Mouse (Mus musculus): Measurements from ENCODE around the gene B3galt1. TPM values are rescaled to one million over a fixed set of nuclear protein-coding genes. Genes with fewer than 3 reads are reported as not detected.

B3galt1 gene
- polyA plus RNA-seq, 1 experiment, result 0.59 TPM

DNA sequence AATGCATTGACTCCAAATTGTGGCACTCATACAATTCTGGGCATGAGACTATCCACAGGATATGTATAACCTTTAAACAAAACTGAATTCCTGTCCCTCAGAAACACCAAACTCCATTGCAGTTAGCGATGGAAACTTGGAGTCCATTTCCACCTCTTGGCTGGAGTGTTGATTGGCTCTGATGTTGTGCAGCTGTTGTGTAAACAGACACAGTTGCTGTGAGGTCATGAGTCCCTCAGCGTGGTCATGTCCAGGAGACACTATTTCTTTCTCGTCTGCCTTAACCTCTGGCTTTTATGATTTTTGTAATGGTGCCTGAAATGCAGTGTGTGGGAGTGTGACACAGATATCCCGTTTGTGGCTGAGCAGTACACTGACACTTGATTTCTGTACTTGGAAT lies 262.0 kb downstream of the B3galt1 start:
- Histone ChIP-seq H3K27ac (replicated peaks; ENCODE audit: low read depth, low read length) (no peak overlapping the region), H3K4me1 (ENCODE audit: control insufficient read depth, insufficient read depth, insufficient read length, low read length) (no peaks in the 10 kb centered on the region), H3K4me3 (ENCODE audit: insufficient read depth, low read depth, low read length) (no peak overlapping the region)

- Histone ChIP-seq H3K27ac (replicated peaks; ENCODE audit: low read depth, low read length) (no peak overlapping the region), H3K4me1 (ENCODE audit: control insufficient read depth, insufficient read depth, insufficient read length, low read length) (no peaks in the 10 kb centered on the region), H3K4me3 (ENCODE audit: insufficient read depth, low read depth, low read length) (no peak overlapping the region)
Measured at GRCm38 (mm10) chr2:67829055-67829915, 263.6 kb downstream of the B3galt1 start.

DNA sequence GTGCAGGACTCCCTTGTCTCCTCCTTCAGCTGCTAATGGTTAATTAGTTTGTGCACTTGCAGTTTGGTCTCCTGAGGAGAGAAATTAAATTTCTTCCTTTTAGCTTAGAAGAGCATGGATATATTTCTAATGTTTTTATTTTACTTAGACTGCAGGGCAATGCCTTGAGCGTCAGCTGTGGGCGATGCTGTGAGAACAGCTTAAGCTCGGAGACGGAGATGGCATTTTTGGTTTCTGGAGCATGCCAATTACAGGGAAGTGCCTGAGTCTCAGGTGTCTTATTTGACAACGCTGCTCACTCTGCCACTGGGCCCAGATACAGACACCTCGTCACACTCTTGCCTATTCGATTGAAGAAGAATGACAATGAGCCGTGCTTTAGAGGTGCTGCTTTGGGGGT lies 282.1 kb downstream of the B3galt1 start:
- Histone ChIP-seq H3K4me1 (ENCODE audit: control insufficient read depth, insufficient read depth, insufficient read length, low read length) (no peaks in the 10 kb centered on the region), H3K4me3 (ENCODE audit: insufficient read depth, low read depth, low read length) (no peak overlapping the region), H3K27ac (replicated peaks; ENCODE audit: low read depth, low read length) (no peak overlapping the region)

GRCm38 (mm10) chr2:67850725-67851124 lies 285.1 kb downstream of the B3galt1 start:
- Histone ChIP-seq H3K4me1 (ENCODE audit: control insufficient read depth, insufficient read depth, insufficient read length, low read length) (no peaks in the 10 kb centered on the region), H3K27ac (replicated peaks; ENCODE audit: low read depth, low read length) (no peak overlapping the region), H3K4me3 (ENCODE audit: insufficient read depth, low read depth, low read length) (no peak overlapping the region)

GRCm38 (mm10) chr2:67858340-67858739 lies 292.7 kb downstream of the B3galt1 start:
- Histone ChIP-seq H3K27ac (replicated peaks; ENCODE audit: low read depth, low read length) (no peak overlapping the region), H3K4me3 (ENCODE audit: insufficient read depth, low read depth, low read length) (no peak overlapping the region), H3K4me1 (ENCODE audit: control insufficient read depth, insufficient read depth, insufficient read length, low read length) (no peaks in the 10 kb centered on the region)

- Histone ChIP-seq H3K4me1 (ENCODE audit: control insufficient read depth, insufficient read depth, insufficient read length, low read length) (no peaks in the 10 kb centered on the region), H3K27ac (replicated peaks; ENCODE audit: low read depth, low read length) (no peak overlapping the region), H3K4me3 (ENCODE audit: insufficient read depth, low read depth, low read length) (no peak overlapping the region)
Measured at GRCm38 (mm10) chr2:67859004-67859403, 293.3 kb downstream of the B3galt1 start.

DNA sequence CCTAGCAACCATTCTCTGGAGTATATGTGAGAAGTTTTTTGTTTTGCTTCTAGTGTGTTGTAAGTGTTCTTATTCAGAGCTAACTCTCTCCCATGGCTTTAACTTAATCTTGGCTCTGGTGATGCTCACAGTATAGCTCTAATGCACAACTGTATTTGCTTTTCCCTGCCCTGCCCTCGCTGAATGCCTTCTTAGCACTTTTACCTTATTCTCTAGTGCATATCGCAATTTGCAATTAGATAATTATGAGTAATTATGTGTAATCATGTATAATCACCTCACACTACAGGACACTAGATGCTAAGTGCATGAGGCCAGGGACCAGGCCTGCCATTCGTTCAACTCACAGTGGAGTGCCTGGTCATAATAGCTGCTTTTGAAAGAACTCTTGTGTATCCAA lies 307.7 kb downstream of the B3galt1 start:
- Histone ChIP-seq H3K4me1 (ENCODE audit: control insufficient read depth, insufficient read depth, insufficient read length, low read length) (no peaks in the 10 kb centered on the region), H3K4me3 (ENCODE audit: insufficient read depth, low read depth, low read length) (no peak overlapping the region), H3K27ac (replicated peaks; ENCODE audit: low read depth, low read length) (no peak overlapping the region)

- Histone ChIP-seq H3K4me1 (ENCODE audit: control insufficient read depth, insufficient read depth, insufficient read length, low read length) (no peaks in the 10 kb centered on the region), H3K4me3 (ENCODE audit: insufficient read depth, low read depth, low read length) (no peak overlapping the region), H3K27ac (replicated peaks; ENCODE audit: low read depth, low read length) (no peak overlapping the region)
Measured at GRCm38 (mm10) chr2:67879836-67880235, 314.2 kb downstream of the B3galt1 start.

- Histone ChIP-seq H3K4me3 (ENCODE audit: insufficient read depth, low read depth, low read length) (no peak overlapping the region), H3K27ac (replicated peaks; ENCODE audit: low read depth, low read length) (no peak overlapping the region), H3K4me1 (ENCODE audit: control insufficient read depth, insufficient read depth, insufficient read length, low read length) (no peaks in the 10 kb centered on the region)
Measured at GRCm38 (mm10) chr2:67881713-67882281, 316.1 kb downstream of the B3galt1 start.

GRCm38 (mm10) chr2:67897956-67898689 lies 332.5 kb downstream of the B3galt1 start:
- H3K4me1 ChIP-seq (ENCODE audit: control insufficient read depth, insufficient read depth, insufficient read length, low read length), result no peaks in the 10 kb centered on the region
- H3K27ac ChIP-seq (replicated peaks; ENCODE audit: low read depth, low read length), result 0 out of 2 replicates have a peak overlapping the region, but pooled peaks have one; percentile 38
- H3K4me3 ChIP-seq (ENCODE audit: insufficient read depth, low read depth, low read length), result no peak overlapping the region

DNA sequence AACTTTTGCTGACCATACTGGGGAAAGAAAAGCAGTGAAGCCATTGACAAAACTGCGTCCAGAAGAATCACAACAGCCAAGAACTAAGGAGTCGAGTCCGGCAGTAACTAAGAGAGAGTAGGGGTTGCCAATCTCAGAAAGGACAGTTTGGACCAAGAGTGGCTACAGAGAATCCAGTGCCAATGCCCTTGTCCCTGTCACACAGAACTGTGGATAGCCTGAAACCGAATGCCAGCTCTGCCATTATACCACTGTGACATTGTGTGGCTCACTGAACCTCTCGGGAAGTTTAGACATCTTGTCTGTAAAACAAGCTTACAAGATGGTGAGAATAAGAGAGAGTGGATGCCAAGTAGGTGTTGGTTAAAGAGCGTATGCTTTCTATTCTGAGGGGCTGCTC lies 335.9 kb downstream of the B3galt1 start:
- no peak overlapping the region for H3K27ac ChIP-seq (replicated peaks; ENCODE audit: low read depth, low read length)
- H3K4me1 ChIP-seq (ENCODE audit: control insufficient read depth, insufficient read depth, insufficient read length, low read length), result no peaks in the 10 kb centered on the region
- H3K4me3 ChIP-seq (ENCODE audit: insufficient read depth, low read depth, low read length), result no peak overlapping the region

DNA sequence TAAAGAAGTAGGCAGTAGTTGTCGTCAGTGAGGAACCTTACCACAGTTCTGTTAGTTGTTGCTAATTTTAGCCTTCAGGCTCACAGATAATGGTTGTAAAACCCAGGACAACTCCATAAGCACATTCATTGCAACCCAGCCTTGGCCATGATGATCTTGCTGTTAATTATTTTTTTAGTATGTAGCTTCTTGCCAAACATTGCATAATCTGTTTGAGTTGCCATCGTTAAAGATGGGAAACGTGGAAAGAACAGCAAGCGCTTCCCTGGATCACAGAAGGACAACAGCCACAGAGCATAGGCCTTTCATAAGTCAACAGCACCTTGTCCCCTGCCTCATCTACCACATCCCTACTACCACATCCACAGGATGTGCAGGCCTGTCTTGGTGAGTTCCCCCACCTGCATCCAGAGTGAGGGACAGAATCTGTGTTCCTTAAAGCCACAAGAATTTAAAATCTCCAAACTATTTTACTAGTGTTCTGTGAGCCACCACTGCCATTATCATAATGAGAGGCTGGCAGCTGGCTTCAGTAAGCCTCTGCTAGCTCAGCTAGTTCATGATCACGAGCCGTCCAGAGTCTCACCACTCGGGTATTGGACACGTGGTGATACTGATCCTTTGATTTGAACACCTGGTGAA lies 337.1 kb downstream of the B3galt1 start:
- Histone ChIP-seq H3K4me3 (ENCODE audit: insufficient read depth, low read depth, low read length) (no peak overlapping the region), H3K4me1 (ENCODE audit: control insufficient read depth, insufficient read depth, insufficient read length, low read length) (no peaks in the 10 kb centered on the region), H3K27ac (replicated peaks; ENCODE audit: low read depth, low read length) (no peak overlapping the region)

- no peak overlapping the region for H3K27ac ChIP-seq (replicated peaks; ENCODE audit: low read depth, low read length)
- H3K4me3 ChIP-seq (ENCODE audit: insufficient read depth, low read depth, low read length), result no peak overlapping the region
- H3K4me1 ChIP-seq (ENCODE audit: control insufficient read depth, insufficient read depth, insufficient read length, low read length), result no peaks in the 10 kb centered on the region
Measured at GRCm38 (mm10) chr2:67903769-67904168, 338.1 kb downstream of the B3galt1 start.

GRCm38 (mm10) chr2:67931994-67932393 lies 366.3 kb downstream of the B3galt1 start:
- Histone ChIP-seq H3K27ac (replicated peaks; ENCODE audit: low read depth, low read length) (no peak overlapping the region), H3K4me3 (ENCODE audit: insufficient read depth, low read depth, low read length) (no peak overlapping the region), H3K4me1 (ENCODE audit: control insufficient read depth, insufficient read depth, insufficient read length, low read length) (no peaks in the 10 kb centered on the region)

DNA sequence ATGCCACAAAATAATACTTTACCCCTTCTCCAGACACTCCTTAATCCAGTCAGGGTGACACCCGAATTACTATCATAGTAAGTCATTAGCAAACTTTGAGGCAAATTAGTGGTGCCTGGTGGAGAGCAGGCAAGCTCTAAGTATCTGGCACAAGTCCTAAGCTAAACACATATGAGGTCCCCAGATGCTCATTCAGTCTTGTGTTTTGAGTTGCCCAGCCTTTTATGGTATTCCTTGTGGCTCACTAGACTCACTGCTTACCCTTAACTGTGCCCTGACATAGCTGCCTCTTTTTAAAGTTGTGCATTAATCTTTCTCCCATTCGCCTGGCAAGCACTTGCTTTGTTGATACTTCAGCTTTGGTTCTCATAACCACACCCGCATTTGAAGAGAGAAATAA lies 382.7 kb downstream of the B3galt1 start:
- no peak overlapping the region for H3K4me3 ChIP-seq (ENCODE audit: insufficient read depth, low read depth, low read length)
- H3K4me1 ChIP-seq (ENCODE audit: control insufficient read depth, insufficient read depth, insufficient read length, low read length), result no peaks in the 10 kb centered on the region
- no peak overlapping the region for H3K27ac ChIP-seq (replicated peaks; ENCODE audit: low read depth, low read length)

Measured in brown adipose tissue, adult 24 weeks (tissue).